Mouse (Mus musculus) cerebellum, postnatal 25 days (tissue): ENCODE results near the gene Upk2.

Experiments used
- DNase-seq, 2 experiments: peaks; one replicate each; pipeline ENCODE4 v3.0.0; 2021; ENCODE audit warnings: mixed read lengths in 2 of 2

Gene Upk2

DNA sequence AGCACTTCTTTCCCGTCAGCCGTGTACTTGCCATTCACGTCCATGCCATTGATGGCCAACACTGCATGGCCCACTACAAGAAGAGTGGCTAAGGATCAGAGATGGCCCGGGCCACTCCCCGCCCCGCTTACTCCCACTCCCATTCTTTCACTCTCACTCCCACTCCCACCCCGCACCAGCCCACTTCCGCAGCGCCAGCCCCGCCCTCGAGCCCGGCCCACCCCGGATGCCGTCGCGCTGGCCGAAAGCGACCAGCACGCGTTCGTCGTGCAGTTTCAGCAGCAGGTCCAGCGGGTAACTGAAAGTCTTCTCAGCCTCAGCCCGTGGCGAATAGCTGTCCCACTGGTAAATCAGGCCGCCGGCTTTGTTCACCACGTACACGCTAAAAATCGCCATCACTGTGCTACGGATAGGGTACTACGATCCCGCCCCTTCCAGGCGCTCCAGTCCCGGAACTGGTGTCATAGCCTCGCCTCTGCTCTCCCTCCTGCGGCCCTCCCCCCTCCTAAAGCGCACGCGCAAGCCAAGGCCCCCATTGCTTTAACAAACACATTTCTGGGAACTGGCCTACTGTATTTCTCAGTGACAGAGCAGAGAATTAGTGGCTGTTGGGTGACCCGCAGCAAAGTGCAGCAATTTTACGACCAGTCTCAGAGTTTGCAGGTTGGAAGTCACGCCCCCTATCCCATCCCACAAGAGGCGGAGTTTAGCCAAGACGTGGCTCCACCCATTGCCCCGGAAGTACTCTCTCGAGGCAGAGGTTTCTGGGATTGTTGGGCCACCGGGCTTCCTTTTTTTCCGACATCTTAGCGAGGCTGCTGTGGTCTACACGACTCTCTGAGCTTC, 47.6 kb downstream of the Upk2 start, which contains the start of the genes Rps25 and Trappc4:
Gene Rps25, plus strand, starts transcription at position 234 of the 846 bp plus-strand sequence.
Gene Trappc4, minus strand, starts transcription at position 695 of the 846 bp plus-strand sequence.
- DNase-seq, result peak; percentile 93 to 94

- DNase-seq, result no peak
These were observed 49.8 kb downstream of the Upk2 start for GRCm38 (mm10) chr9:44405011-44405410.
